Mouse (Mus musculus) right cerebral cortex, adult 18-20 months (tissue): ENCODE measurements at regions not wholly inside any gene's neighbourhood (a gene's known extent, or its start where the extent isn't known, plus 50 kb on each side); places are given as distances from the start of the nearest gene placed in this dataset.
"Not testable (repeated sequence)": the region's sequence is repeated elsewhere in the genome, so short reads cannot be mapped to it uniquely, and the experiment has no call there.

Experiments used
- DNase-seq: peaks from one replicate; pipeline ENCODE4 v3.0.0; 2022; ENCODE audit warnings: mixed read lengths

DNA sequence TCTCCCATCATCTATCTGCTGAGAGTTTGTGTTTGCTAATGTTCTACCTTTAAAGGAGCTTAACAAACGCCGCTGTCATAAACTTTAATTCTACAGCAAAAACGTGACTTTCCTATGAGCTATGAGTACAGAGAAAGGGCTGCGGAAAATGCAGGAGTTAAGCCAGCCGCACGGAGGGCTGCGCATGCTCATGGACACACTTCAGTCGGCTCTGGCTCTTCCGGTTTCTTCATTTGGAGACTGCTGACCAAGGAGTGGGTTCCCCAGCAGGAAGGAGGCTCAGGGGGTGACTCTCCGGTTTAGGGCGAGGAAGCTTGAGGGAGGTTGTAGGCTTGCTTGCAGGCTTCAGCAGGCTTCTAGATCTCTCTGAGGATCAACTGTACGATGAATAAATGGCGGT is 59.3 kb downstream of the Sox2 start:
- no peak for DNase-seq

DNA sequence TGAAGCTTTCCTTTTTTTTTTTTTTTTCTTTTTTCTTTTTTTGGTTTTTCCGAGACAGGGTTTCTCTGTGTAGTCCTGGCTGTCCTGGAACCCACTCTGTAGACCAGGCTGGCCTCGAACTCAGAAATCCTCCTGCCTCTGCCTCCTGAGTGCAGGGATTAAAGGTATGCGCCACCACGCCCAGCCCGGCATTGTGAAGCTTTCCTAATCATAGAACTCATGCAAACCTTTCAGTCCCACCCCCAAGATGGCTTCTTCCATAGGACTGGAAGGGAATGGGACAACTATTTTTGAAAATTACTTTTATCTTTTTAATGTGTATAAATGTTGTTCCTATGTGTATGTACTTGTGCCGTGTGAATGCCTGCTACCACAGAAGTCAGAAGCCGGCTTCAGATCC is 61.9 kb downstream of the Sox2 start:
- DNase-seq, result not testable (repeated sequence)

DNA sequence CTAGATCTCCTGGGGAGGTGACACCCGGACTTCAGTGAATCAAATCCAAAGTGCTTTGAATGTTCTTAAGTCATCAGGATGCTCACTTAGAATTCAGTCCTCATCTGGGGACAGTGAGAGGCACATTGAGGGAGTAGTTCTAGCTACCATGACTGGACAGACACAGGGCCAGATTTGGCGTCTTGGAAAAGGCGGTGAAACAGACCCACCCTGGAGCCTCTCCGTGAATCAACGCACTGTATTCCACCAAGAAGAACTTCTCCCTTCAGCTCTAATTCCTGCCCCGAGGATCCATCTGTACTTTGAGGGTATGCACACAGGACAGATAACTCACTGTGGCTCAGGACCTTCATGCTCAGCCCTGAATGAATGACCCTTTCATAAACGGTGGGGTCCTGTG is 72.3 kb downstream of the Sox2 start:
- DNase-seq, result no peak

DNA sequence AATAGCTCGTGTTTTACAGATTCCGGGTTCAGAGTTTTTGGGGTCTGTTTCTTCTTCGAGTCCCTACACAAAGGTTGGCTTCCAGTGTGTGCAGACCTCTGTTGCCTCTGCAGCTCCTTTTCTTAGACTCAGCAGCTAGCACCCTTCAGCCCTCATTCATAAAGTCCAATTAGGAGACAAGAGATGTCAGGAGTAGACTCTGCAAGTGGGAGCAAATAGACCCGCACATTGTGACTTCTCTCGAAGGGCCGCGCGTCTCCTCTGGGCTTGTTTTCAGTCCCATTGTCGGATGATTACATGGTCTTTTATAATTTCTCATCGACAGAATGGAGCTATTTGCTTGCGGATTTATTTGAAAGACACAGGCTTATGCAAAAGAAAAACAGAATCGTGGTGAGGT is 76.8 kb downstream of the Sox2 start:
- DNase-seq, result no peak

DNA sequence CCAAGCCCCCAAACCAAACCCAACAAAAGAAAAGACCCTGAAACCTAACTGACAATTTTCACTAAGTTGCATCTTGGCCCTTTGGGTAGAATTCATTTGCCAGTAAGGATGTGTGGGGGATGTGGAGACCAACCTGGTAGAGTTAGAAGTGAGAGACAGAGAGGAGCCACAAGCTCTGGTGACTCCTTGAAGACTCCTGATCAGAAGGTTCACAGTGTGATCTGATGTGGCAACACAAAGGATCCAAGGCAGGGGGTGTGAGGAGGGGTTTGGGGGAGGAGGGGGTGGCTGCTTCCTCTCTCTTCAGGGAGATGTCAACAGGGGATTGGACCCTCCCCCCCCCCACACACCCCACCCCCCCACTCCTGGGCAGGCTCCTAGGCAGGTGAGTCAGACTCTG is 78.1 kb downstream of the Sox2 start:
- no peak for DNase-seq

DNA sequence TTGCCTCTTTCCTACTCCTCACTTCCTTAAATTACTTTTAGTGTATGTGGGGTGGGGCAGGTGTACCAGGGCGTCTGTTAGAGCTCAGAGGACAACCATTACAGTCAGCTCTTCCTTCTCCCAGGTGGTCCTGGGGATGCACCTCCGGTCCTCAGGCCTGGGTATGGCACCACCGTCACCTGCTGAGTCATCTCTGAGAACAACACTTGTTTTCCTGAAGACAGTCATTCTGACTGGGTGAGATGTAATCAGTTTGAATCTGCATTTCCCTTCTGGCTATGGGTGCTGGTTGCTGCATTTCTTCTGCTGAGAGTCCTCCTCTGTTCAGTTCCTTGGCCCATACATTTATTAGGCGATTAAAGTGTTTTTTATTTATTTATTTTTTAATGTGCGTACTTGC is 84.8 kb downstream of the Sox2 start:
- DNase-seq, result no peak

DNA sequence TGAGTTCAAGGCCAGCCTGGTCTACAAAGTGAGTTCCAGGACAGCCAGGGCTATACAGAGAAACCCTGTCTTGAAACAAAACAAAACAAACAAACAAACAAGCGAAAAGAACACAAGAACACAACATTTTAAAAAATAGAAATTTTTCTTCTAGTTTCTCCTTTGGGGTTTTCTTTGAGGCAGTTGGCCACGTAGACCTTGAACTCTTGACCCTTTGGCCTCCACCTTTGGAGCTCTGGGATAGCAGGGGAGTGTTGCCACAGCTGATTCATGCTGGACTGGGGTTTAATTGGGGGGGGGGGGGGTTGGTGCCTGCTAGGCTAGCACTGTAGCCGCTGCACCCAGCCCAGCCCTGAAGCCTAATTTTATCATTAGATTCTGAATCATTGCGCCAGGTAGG is 87.8 kb downstream of the Sox2 start:
- no peak for DNase-seq

GRCm38 (mm10) chr3:34738938-34739337 is 88.7 kb downstream of the Sox2 start:
- no peak for DNase-seq

GRCm38 (mm10) chr3:34739693-34740092 is 89.5 kb downstream of the Sox2 start:
- no peak for DNase-seq

DNA sequence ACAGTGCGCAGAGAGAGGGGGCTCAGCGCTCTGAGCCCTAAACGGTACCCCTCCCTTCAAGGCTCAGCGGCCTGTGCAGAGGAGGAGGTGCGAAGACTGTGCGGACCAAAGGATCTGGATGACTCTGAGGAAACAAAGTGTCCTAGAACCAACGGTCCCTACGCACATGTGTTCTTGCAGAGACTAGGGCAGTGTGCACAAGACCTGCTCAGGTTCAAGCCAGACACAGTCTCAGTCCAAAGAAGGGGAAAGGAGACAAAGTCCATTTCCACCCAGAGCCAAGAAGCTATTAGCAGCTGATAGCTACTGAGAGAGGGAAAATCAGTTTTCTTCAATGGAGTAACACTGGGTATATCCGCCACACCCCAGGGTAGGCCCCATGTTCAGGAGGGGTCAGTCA is 89.9 kb downstream of the Sox2 start:
- DNase-seq, result no peak

- DNase-seq, result no peak
These were observed 95.1 kb downstream of the Sox2 start for GRCm38 (mm10) chr3:34745181-34745736.

DNA sequence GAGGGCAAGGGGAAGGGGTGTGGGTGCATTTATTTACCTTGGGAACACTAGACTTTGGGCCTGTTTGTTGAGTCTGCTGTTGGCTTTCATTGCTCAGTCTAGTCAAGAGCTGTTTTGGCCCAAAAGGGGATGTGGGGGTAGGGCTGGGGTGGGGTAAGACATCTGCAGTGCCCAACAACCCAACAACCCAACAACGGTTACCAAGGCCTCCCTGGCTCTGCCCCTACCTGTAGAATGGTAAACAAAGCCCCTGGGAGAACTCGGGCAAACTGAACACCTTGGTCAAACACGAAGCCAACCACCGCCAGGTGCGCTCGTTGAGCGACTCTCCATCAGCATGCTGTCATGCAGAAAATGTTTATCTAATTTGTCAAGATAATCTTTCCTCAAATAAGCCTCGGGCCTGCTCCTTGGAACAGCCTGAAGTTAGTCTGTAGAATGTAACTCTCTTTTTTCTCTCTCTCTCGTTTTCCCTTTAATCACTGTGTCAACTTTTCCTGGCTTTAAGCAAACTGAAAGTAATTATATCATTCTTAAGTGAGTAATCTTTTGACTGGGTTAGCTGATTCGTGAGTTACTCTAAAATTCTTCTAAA is 97.4 kb downstream of the Sox2 start:
- DNase-seq, result no peak

- DNase-seq, result no peak
These were observed 99.8 kb downstream of the Sox2 start for GRCm38 (mm10) chr3:34749989-34750388.

DNA sequence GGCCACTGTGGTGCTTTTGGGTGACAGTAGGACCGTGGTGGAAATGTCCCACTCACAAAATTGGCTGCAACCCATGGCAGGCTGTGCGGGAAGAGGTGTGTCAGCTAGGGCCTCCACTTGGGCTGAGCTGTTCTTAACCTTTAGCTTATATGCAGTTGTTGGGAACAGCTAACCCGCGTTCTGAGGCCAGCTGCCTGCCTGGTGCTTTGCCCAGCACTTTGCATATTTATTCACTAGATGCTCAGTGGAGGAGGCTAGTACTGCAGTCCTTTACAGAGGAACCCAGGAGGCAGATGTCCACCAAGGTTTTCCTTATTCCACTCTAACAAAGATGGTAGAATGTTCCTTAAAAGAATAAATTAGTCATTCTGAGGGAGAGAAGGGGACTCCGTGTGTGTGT is 101.3 kb downstream of the Sox2 start:
- no peak for DNase-seq

DNA sequence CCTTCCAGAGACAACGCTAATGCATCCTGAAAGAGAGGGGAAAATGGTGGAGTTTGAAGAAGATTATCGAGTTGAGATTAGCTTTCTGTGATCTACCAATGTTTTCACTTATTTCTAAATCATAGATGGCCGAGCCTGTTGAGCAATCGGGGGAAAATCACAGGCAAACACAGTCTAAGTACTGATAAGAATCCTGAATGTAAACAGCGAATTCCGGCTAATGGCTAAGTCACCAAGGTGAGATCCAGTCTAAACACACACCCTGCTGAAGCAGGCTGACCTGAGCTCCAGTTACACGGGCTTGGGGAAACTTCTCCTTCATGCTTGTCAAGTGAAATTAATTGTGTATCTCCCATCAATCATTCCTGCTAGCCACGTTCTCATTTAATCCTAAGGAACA is 103.4 kb downstream of the Sox2 start:
- DNase-seq, result no peak

DNA sequence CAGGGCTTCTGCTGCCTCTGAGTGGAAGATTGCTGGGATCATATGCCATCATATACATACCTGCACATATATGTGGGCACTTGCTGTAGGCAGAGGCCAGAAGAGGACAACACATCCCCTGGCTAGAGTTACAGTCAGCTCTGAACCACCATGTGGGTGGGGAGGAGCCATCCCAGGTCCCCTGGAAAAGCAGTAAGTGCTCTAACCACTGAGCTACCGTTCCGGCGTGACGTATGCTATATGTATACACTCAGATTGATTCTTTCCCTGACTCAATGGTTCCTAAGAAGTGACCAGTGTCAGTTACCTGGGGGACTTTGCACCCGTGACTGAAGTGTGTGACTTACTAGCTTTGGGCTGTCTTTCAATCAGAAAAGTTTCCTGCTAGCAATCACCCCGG is 104.6 kb downstream of the Sox2 start:
- no peak for DNase-seq

DNA sequence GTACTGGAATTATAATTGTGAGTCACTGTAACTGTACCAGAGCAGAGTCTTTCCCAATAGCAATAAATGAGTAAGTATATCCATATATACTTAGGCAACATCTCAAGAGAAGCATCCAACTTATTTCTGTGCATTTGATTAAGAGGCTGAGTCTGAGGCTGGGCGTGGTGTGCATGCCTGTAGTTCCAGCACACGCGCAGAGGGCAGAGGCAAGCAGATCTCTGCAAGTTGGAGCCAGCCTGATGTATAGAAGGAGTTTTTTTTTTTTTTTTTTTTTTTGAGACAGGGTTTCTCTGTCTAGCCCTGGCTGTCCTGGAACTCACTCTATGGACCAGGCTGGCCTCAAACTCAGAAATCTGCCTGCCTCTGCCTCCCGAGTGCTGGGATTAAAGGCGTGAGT is 105.1 kb downstream of the Sox2 start:
- DNase-seq, result not testable (repeated sequence)

DNA sequence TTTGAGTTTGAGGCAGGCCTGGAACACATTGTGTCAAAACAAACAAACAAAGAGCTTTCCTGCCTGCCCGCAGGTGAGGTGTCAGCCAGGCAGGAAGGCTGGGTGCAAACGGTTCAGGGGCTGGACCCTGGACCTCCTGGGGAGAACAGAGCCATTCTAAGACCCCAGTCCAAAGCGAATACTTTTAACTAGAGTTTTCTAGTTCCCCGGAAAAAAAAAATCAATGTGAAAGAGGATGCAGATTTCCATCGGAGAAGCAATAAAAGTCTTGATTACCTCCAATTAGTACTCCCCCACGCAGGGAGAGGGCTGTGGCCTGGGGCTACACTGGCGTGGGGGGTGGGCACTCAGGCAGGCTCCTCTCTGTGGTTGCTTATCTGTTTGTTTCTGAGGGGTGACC is 106.4 kb downstream of the Sox2 start:
- DNase-seq, result no peak

DNA sequence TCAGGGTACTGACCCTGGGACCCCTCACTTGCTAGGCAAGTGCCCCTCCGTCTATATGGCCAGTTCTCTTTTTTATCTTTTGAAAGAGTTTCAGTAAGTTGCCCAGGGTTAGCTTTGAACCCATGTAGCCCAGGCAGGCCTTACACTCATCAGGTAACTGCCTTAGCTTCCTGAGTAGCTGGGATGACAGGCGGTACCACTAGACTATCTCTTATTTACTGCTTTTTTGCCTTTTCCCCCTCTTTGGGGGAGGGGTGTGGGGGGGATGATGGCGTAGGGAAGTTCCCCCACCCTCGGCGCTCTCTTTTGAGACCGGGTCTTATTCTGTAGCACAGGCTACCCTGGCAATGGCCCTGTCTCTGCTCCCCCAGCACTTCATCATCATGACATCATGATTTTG is 106.9 kb downstream of the Sox2 start:
- no peak for DNase-seq

DNA sequence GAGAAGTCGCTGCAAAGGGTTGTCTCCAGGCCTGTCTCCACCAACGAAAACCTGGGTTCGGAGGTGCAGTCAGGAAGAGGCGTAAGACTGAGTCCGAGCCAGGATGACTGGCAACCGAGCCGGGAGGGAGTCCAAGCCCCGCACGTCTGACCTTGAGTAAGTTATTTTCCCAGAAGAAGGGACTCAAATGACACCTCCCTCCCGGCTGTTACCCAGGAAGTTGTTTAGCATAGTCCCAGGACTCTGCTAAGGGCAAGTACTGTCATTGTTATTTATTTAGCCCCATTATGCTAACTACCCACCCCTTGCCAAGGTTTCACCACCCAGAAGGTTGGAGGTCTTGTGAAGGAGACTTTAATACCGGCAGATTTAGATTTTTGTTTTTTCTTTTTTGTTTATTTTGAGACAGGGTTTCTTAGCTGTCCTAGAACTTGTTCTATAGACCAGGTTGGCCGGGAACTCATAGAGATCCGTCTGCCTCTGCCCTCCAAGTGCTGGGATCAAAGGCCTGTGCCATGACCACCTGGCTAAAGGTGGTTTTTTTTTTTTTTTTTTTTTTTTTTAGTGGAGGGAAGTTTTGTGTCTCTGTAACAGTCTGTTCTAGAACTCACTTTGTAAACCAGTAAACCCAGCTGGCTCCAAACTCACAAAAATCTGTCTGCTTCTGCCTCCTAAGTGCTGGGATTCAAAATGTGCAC is 107.8 kb downstream of the Sox2 start:
- DNase-seq, result no peak

DNA sequence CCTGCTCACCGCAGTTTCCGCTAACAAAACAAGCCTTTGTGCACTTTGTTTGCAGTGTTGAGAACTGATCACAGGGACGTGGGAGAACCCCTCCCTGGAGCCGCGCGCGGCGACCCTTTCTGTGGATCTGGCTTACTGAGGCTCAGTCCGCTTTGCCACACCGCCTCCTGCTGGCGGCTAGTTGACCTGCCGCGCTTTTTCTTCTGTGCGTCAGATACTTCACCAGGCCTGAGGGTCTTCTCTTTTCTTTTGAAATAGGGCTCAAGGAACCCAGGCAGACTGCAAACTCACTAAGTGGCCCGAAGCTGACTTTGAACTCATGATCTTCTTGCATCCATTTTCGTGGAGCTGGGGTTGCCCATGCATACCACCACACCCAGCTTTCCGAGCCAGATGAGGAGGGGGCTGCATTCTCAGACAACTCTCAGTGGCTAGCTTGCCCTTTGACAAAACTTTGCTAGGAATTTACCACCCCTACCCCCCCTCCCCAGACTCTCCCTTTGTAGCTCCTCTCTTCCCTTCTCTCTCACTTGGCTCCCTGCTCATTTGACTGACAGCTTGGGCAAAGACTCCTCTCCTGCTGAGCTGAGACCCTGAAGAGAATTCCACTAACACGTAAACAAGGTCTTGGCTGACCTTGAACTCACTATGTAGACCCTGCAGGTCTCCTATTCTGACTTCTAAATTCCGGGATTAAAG is 109.9 kb downstream of the Sox2 start:
- DNase-seq, result no peak

DNA sequence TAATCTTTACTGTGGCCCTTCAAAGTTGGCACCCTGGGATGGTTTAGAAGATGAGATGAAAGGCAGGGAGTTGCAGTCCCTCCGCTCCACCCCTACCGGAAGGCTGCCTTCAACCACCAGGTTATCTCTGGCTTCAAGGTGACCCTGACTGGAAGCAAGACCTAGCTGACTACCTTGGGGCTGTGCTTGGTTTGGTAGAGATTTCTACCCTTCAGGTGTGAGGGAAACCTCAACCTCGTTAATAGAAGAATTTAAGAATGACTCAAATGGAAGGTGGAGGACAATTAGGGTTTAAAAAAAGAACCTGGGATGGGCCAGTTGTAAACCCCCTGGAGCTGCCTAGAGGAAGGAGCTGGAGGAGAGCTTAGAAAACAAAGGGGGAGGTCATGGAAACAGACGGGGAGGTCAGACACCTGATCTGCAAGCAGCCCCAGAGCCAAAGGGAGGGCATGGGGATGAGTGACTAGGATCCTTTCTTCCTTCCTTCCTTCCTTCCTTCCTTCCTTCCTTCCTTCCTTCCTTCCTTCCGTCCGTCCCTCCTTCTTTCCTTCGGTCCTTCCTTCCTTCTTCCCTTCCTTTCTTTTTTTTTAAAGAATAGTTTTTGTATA is 111.1 kb downstream of the Sox2 start:
- no peak for DNase-seq

DNA sequence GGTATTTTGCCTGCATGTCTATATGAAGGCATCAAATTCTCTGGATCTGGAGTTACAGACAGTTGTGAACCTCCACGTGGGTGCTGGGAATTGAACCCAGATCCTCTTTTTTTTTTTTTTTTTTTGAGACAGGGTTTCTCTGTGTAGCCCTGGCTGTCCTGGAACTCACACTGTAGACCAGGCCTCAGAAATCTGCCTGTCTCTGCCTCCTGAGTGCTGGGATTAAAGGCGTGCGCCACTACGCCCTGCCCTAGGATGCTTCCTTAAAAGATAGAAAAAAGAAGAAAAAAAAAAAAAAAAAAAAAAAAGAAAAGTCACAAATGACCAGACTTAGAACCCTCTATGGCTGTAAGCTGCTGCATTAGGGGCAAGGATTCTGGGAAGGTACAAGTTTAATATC is 111.6 kb downstream of the Sox2 start:
- no peak for DNase-seq

DNA sequence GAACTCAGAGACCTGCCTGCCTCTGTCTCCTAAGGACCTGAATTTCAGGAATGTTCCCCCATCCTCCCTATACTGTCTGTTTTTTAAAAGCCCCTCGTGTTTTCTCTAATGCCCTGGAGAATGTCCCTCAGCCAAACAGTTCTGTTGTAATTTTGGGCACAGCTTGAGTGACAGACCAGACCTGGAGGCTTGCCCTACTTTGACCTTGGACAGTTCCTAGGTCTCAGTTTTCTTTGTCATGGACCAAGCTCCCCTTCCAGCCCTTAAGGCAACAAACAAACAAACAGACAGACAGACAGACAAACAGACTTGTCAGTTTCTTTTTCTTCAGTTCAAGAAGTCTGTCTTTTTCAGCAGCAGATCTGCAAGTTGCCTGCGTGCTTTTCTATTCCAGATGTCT is 114.4 kb downstream of the Sox2 start:
- DNase-seq, result no peak
